Mouse (Mus musculus) intestine, embryonic 15.5 days (tissue): Measurements from ENCODE around the gene Ppp2r3d. TPM values are rescaled to one million over a fixed set of nuclear protein-coding genes. Genes with fewer than 3 reads are reported as not detected.

Source experiments
- polyA plus RNA-seq: library from polyadenylated mRNA; unstranded; fragments of >200 nt; fragmentation: Nextera tagmentation; extraction: Ambion mirVana; gene quantifications from 2 replicates; pipeline ENCODE4 v1.2.1, GENCODE M21; 2015

Ppp2r3d gene
- polyA plus RNA-seq, 1 experiment from 2014 or later, result 135 TPM

Other genes starting within 250 kb of the Ppp2r3d start
- gene 2010315B03Rik, start 164.2 kb downstream of the Ppp2r3d start, polyA plus RNA-seq, result 14.5 and 15.3 TPM in 2 replicates
- gene Gm21836, start 16.9 kb upstream of the Ppp2r3d start, polyA plus RNA-seq, result not detected in 2 replicates